In the genomic region with DNA sequence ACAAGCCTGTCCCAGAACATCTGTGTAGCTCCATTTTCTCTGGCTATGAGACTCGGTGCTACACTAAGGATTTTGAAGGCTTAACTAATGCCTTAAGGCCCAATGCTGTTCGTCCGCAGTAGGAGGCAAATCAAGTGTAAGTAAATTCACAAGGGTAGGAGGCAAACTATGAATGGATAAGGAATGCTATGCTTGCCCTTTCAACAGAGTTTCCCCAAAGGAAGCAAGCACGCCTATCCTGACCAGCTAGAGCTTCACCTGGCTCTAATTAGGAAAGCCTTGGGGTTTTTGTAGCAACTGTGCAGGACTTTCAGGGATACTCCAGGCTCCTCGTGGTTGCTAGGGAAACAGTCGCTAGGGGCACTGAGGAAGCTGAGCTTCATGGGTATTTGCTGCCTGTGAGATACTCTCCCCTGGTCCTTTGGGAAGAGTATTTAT, we compare ENCODE assay signal across 12 mouse cellular contexts.
DNase-seq lines count a peak whose midpoint lies in the region.
"Had no signal": no experiment of that assay in that cellular context is flagged by ENCODE, and none has a peak within 500 bp of the region (broad histone marks: within the 10 kb centered on the region; RNA-seq: fewer than 3 reads in every experiment).

No protein-coding gene starts in this region.

- peak overlapping the region; percentile 2; the same call in 1 of the 2 replicates for H3K27ac ChIP-seq in hindbrain, embryonic 10.5 days
- H3K27ac ChIP-seq in midbrain, embryonic 10.5 days (replicated peaks): peak overlapping the region; percentile 38; the same call in 1 of the 2 replicates
- H3K27ac ChIP-seq: kidney, embryonic 15.5 days; stomach, embryonic 15.5 days had no signal

- no peaks in the 10 kb centered on the region for H3K9me3 ChIP-seq in hindbrain, embryonic 10.5 days
- no peaks in the 10 kb centered on the region for H3K9me3 ChIP-seq in midbrain, embryonic 10.5 days (replicated peaks)
- H3K9me3 ChIP-seq: kidney, embryonic 15.5 days; stomach, embryonic 15.5 days had no signal

- peak; percentile 8 for DNase-seq in NIH3T3 (ENCODE audit: low read depth)
- peak; percentile 27 for DNase-seq in embryo, embryonic 11.5 days (ENCODE audit: low read depth, low spot score)
- DNase-seq in hindbrain, embryonic 10.5 days (ENCODE audit: low spot score): peak; percentile 59
- peak; percentile 45 for DNase-seq in midbrain, embryonic 10.5 days (ENCODE audit: low spot score)
- no peak for DNase-seq in spleen, adult 18-20 months
- no peak for DNase-seq in kidney, postnatal 10 days
- DNase-seq in gastrocnemius, postnatal 10 days: no peak
- DNase-seq in kidney, adult 11 months: no peak
- DNase-seq: gastrocnemius, postnatal 25 days; liver, postnatal 0 days had no signal

- H3K4me1 ChIP-seq in hindbrain, embryonic 10.5 days (replicated peaks): peaks cover 17% of the 10 kb centered on the region
- peaks cover 17% of the 10 kb centered on the region for H3K4me1 ChIP-seq in midbrain, embryonic 10.5 days

- H3K27me3 ChIP-seq in hindbrain, embryonic 10.5 days (ENCODE audit: insufficient read depth, poor library complexity, severe bottlenecking): no peaks in the 10 kb centered on the region
- no peaks in the 10 kb centered on the region for H3K27me3 ChIP-seq in midbrain, embryonic 10.5 days (ENCODE audit: low read depth, poor library complexity, severe bottlenecking)
- H3K27me3 ChIP-seq: kidney, embryonic 15.5 days; stomach, embryonic 15.5 days had no signal

- H3K4me3 ChIP-seq in hindbrain, embryonic 10.5 days: no peak overlapping the region
- H3K4me3 ChIP-seq in midbrain, embryonic 10.5 days: no peak overlapping the region
- H3K4me3 ChIP-seq: kidney, embryonic 15.5 days; stomach, embryonic 15.5 days had no signal

- no peaks in the 10 kb centered on the region for H3K36me3 ChIP-seq in hindbrain, embryonic 10.5 days
- H3K36me3 ChIP-seq in midbrain, embryonic 10.5 days: no peaks in the 10 kb centered on the region
- H3K36me3 ChIP-seq: kidney, embryonic 15.5 days; stomach, embryonic 15.5 days had no signal

- 34% methylated on average over 6 of the region's 6 CpGs for WGBS in hindbrain, embryonic 10.5 days
- WGBS in midbrain, embryonic 10.5 days: 27% methylated on average over 6 of the region's 6 CpGs

Comparison
In these comparisons a context has a peak if more than half of its experiments do, and no peak if none do; other contexts are left out.
1. DNase-seq: peak in NIH3T3 (single experiment), embryo, embryonic 11.5 days (single experiment), hindbrain, embryonic 10.5 days (single experiment) and midbrain, embryonic 10.5 days (single experiment); none in spleen, adult 18-20 months (0 of 2), kidney, postnatal 10 days (single experiment), gastrocnemius, postnatal 10 days (single experiment) and kidney, adult 11 months (single experiment).